Mouse (Mus musculus) thymus, adult 2 months (tissue): ENCODE data around the gene Alkbh6. TPM values are rescaled to one million over a fixed set of nuclear protein-coding genes. Genes with fewer than 3 reads are reported as not detected.

Source experiments
- DNase-seq: peaks from one replicate; pipeline ENCODE4 v3.0.0; 2021
- H3K27ac ChIP-seq: fragments of 200-500 bp; 2 replicates; pipeline ENCODE4 v1.5.1; 2012; ENCODE audit warnings: low read length, control low read depth; ENCODE audit not compliant: control insufficient read depth, insufficient read depth
- H3K27me3 ChIP-seq: fragments of 200-500 bp; 2 replicates; pipeline ENCODE4 v1.6.1; 2012; ENCODE audit warnings: mild to moderate bottlenecking, low read length, moderate library complexity, mixed read lengths; ENCODE audit not compliant: control insufficient read depth, insufficient read depth
- H3K36me3 ChIP-seq: fragments of 200-500 bp; 2 replicates; pipeline ENCODE4 v1.6.1; 2012; ENCODE audit warnings: mild to moderate bottlenecking, low read length, moderate library complexity; ENCODE audit not compliant: control insufficient read depth, insufficient read depth
- H3K4me1 ChIP-seq: fragments of 200-500 bp; replicated peaks from 2 replicates; pipeline ENCODE4 v1.6.1; 2012; ENCODE audit warnings: low read length; ENCODE audit not compliant: control insufficient read depth, insufficient read depth
- H3K4me3 ChIP-seq: fragments of 200-500 bp; 2 replicates; pipeline ENCODE4 v1.5.1; 2012; ENCODE audit warnings: mild to moderate bottlenecking, low read length, control low read depth, moderate library complexity; ENCODE audit not compliant: control insufficient read depth, insufficient read depth
- CTCF ChIP-seq: fragments of 200-500 bp; IDR thresholded peaks from 2 replicates; pipeline ENCODE4 v1.5.1; 2012; ENCODE audit warnings: mild to moderate bottlenecking, control low read depth, low read length, moderate library complexity, borderline replicate concordance; ENCODE audit not compliant: control insufficient read depth, poor library complexity, insufficient read depth; ENCODE audit errors: extremely low read depth
- POLR2A ChIP-seq: fragments of 200-500 bp; IDR thresholded peaks from 2 replicates; pipeline ENCODE4 v1.6.1; 2012; ENCODE audit warnings: mild to moderate bottlenecking, low read length, control low read depth, moderate library complexity; ENCODE audit not compliant: control insufficient read depth, poor library complexity, insufficient read depth; ENCODE audit errors: extremely low read depth
- WGBS: fragments of 180-500 bp; shearing (Covaris S2); methylation state at CpG from one replicate; pipeline ENCODE4 v1.1.7; 2018; 5-methylcytosine and 5-hydroxymethylcytosine counted together
- polyA plus RNA-seq: library from polyadenylated mRNA; depleted of rRNA; stranded (reverse); fragments of >200 nt; gene quantifications from 2 replicates; pipeline ENCODE4 v1.2.3, GENCODE M21; 2012

The Alkbh6 gene
- polyA plus RNA-seq, 1 experiment, result 192 TPM

DNA sequence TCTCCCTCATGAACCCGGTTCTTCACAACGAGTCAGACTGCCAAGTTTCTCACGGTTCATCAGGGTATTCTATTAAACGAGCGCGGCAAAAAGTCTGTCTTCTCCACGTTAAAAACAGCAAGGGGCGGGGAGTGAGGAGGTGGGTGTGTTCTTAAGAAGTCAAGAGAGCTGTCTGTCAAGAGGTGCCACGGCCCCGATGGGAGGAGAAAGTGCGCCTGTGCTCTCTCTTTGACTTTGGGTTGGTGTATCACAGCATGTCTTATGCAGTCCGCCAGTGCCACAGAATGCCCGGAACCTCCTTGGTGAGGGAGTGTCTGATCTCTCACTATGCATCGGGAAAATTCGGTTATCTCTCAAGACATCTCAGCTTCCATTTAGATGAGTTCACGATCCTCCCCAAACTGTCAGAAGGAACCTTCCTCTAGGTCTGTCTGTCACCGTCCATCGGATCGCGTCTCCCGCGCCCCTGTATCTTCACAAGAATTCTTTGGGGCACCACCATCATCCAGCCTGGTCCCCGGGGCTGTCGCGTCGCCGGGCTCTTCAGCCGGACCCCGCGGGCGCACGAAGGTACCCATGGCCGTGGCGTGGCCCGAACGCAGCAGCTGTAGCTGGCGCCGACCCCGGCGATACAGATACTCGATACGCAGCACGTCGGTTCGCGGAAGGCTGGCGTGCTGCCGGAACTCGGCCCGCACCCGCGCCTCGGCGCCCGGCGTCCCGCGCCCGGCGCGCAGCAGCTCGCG, 13.2 kb downstream of the Alkbh6 start, which contains the start of gene E130208F15Rik:
Gene E130208F15Rik, plus strand, starts transcription at position 202 of the 746 bp plus-strand sequence.
- no peaks in the 10 kb centered on the region for H3K36me3 ChIP-seq
- WGBS, result under 1% methylated on average over 63 of the region's 63 CpGs
- DNase-seq, result peak; percentile 74
- TF ChIP-seq POLR2A, result no peak
- TF ChIP-seq CTCF, result peak; percentile 50; the same call in 1 of the 2 replicates
- peaks cover 11% of the 10 kb centered on the region for H3K4me1 ChIP-seq
- H3K27me3 ChIP-seq, result no peaks in the 10 kb centered on the region
- H3K27ac ChIP-seq, result peak within 1 kb of the TSS; percentile 84
- peak within 1 kb of the TSS; percentile 63 for H3K4me3 ChIP-seq

DNA sequence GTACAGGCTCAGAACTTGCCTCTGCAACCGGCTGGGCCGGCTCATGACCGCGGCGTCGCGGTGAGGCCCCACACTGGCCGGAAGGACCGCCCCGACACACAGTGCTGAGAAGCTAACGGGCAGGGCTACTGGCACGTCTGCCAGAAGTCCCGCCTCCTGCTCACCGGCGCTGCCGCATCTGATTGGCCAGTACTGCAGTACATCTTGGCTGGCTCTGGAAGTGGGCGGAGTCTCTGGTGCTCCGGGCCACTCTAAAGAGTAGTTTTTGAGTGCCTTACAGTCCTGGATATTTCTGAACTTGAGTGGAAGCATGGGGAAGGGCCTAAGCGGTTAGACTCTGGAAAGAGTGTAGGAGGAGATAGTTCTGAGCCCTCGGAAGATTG, 13.8 kb downstream of the Alkbh6 start:
- Histone ChIP-seq H3K27me3 (no peaks in the 10 kb centered on the region), H3K36me3 (no peaks in the 10 kb centered on the region), H3K4me3 (peak overlapping the region; percentile 63), H3K4me1 (peaks cover 14% of the 10 kb centered on the region), H3K27ac (peak overlapping the region; percentile 84)
- DNase-seq, result peak; percentile 97
- under 1% methylated on average over 20 of the region's 20 CpGs for WGBS
- TF ChIP-seq CTCF, result 0 out of 2 replicates have a peak, but pooled peaks have one; percentile 32
- TF ChIP-seq POLR2A, result peak; percentile 85

DNA sequence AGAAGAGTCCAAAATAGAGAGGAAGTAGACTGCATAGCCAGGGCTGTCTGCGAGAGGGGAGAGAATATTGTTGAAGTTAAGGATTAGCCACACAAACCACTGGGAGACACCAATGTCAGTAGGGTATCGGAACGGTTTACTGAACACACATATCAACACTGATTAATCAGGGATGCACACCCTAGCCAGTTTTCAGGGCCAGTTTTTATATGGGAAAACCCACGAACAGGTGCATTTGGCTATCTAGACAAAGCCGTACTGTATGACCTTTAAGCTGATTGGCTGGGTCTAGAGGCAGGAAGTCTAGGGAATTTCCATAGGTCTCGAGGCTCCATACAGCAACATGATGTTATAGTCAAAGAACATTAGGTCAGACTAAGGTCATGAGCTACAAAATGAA, 14.3 kb downstream of the Alkbh6 start:
- 2% methylated on average over 6 of the region's 6 CpGs for WGBS
- TF ChIP-seq POLR2A (no peak), CTCF (no peak)
- no peak for DNase-seq
- H3K36me3 ChIP-seq, result no peaks in the 10 kb centered on the region
- peak overlapping the region; percentile 84 for H3K27ac ChIP-seq
- no peaks in the 10 kb centered on the region for H3K27me3 ChIP-seq
- H3K4me1 ChIP-seq, result peaks cover 15% of the 10 kb centered on the region
- peak overlapping the region; percentile 63; the same call in 1 of the 2 replicates for H3K4me3 ChIP-seq

DNA sequence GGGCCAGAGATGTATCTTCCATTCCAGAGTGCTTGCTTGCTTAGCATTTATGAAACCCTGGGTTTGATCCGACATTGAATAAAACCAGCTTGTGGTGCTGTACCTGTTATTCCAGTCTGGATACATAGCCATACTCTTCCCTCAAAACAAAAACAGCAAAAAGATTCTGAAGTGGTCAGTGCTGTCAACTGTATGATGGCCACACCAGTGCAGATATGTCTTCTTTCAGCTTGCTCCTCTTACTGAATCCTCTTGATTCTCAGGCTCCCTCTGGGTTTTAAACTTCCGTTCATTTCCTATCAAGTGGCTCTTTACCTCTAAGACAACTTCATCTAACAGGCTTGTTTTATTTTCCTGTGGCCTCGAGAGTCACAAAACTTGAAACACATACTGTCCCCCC, 15.3 kb downstream of the Alkbh6 start, which contains the start of gene Sdhaf1:
Gene Sdhaf1, minus strand, starts transcription at position 101 of the 400 bp plus-strand sequence.
- Histone ChIP-seq H3K27ac (peak within 1 kb of the TSS; percentile 84), H3K4me1 (peaks cover 15% of the 10 kb centered on the region), H3K36me3 (no peaks in the 10 kb centered on the region), H3K4me3 (peak within 1 kb of the TSS; percentile 63; the same call in 1 of the 2 replicates), H3K27me3 (no peaks in the 10 kb centered on the region)
- TF ChIP-seq POLR2A (no peak), CTCF (no peak)
- 85% methylated on average over 3 of the region's 3 CpGs for WGBS
- no peak for DNase-seq

DNA sequence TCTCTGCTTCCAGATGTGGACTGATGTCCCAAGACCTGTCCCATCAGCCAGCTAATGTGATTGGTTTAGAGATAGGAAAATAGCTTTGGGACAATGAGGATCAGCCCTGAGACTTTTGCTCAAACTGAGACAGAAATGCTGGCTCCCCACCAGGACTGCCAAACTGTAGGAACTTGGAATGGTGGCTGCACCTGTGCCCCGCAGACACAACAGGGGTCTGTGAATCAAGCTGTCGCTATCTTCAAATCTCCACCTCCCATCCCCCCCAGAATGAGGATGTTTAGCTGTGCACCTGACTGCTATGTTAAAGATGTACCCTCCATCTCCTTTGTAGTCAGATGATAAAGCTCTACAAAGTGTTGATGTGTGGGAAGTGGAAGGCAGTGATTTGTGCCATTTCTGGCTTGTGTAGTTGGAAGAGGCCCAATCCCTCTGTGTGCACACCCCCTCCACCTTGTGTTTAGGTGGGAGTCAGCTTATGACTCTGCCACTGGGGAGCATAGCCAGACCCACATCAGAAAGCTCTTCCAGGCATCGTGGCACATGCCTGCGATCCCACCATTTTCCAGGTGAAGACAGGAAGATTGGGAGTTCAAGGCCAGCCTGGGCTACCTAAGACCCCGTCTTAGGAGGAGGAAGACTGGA, 15.9 kb downstream of the Alkbh6 start:
- WGBS, result 89% methylated on average over 5 of the region's 5 CpGs
- no peak overlapping the region for H3K4me3 ChIP-seq
- peaks cover 15% of the 10 kb centered on the region for H3K4me1 ChIP-seq
- no peak overlapping the region for H3K27ac ChIP-seq
- TF ChIP-seq CTCF (no peak), POLR2A (no peak)
- no peak for DNase-seq
- no peaks in the 10 kb centered on the region for H3K36me3 ChIP-seq
- H3K27me3 ChIP-seq, result no peaks in the 10 kb centered on the region

DNA sequence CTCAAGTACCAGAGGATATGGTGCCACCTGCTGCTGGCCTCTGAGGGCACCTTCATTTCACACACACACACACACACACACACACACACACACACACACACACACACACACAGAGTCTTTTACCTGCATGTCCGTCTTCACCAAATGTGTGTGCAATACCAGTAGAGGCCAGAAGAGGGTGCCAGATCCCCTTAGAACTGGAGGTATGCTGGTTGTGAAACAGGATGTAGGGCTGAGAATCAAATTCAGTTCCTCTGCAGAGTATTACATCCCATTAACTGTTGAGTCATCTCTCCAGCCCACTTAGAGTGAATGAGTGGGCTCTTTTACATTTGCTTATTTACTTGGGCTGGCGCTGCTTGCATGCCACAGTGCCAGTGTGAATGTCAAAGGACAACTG, 16.8 kb downstream of the Alkbh6 start:
- TF ChIP-seq CTCF (no peak), POLR2A (no peak)
- H3K27me3 ChIP-seq, result no peaks in the 10 kb centered on the region
- H3K27ac ChIP-seq, result no peak overlapping the region
- peak; percentile 72 for DNase-seq
- H3K4me1 ChIP-seq, result peaks cover 15% of the 10 kb centered on the region
- H3K4me3 ChIP-seq, result no peak overlapping the region
- no peaks in the 10 kb centered on the region for H3K36me3 ChIP-seq
- 69% methylated on average over 2 of the region's 2 CpGs for WGBS

DNA sequence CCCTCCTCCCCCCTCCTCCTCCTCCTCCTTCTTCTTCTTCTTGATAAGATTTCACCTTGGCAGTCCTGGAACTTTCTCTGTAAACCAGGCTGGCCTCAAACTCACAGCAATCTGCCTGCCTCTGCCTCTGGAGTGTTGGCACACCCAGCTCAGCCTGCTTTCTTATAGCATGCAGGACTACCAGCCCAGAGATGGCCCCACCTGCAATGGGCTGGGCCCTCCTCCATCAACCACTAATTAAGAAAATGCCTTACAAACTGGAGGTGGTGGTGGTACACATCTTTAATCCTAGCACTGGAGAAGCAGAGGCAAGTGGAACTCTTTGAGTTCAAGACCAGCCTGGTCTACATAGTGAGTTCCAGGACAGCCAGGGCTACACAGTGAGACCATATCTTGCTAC, 17.9 kb downstream of the Alkbh6 start:
- Histone ChIP-seq H3K36me3 (no peaks in the 10 kb centered on the region), H3K27me3 (no peaks in the 10 kb centered on the region), H3K27ac (no peak overlapping the region), H3K4me3 (no peak overlapping the region), H3K4me1 (peaks cover 11% of the 10 kb centered on the region)
- DNase-seq, result no peak
- TF ChIP-seq CTCF (no peak), POLR2A (no peak)
